Mouse (Mus musculus) olfactory bulb, adult 2 months (tissue): ENCODE measurements around the gene Ncoa3.

Experiments
- CTCF ChIP-seq: fragments of 200-500 bp; IDR thresholded peaks from 2 replicates; pipeline ENCODE4 v1.5.1; 2012; ENCODE audit warnings: low read depth, mild to moderate bottlenecking, low read length, moderate library complexity; ENCODE audit not compliant: insufficient read depth
- POLR2A ChIP-seq: fragments of 200-500 bp; IDR thresholded peaks from 2 replicates; pipeline ENCODE4 v1.6.1; 2012; ENCODE audit warnings: mild to moderate bottlenecking, low read depth, low read length, moderate library complexity; ENCODE audit not compliant: insufficient read depth

- no peak for TF ChIP-seq CTCF
- no peak for TF ChIP-seq POLR2A
These were observed 5.0 kb downstream of the Ncoa3 start for GRCm38 (mm10) chr2:165997256-165997967.
